Mouse (Mus musculus): Measurements from ENCODE around the gene Smarcc1. TPM values are rescaled to one million over a fixed set of nuclear protein-coding genes. Genes with fewer than 3 reads are reported as not detected.

The Smarcc1 gene
- total and polyA plus RNA-seq, 3 experiments = 35.5 to 488 (median 79.0) TPM

- H3K4me3 ChIP-seq (ENCODE audit: control insufficient read depth in 1 of 2, insufficient read depth in 1 of 2, low read depth in 2 of 2, low read length in 2 of 2) = no peak overlapping the region
- no peaks in the 10 kb centered on the region for H3K27me3 ChIP-seq (ENCODE audit: control insufficient read depth in 1 of 2, insufficient read depth in 2 of 2, low read length in 2 of 2)
- no peaks in the 10 kb centered on the region for H3K79me2 ChIP-seq (ENCODE audit: control insufficient read depth, insufficient read depth, low read length, poor library complexity)
- H3K9me3 ChIP-seq (replicated peaks; ENCODE audit: insufficient read depth, low read length) = no peaks in the 10 kb centered on the region
- no peak for TF ChIP-seq UBTF (IDR thresholded peaks at IDR 0.05; ENCODE audit: borderline replicate concordance, insufficient read depth, low read depth, low read length)
- no peak overlapping the region for H3K27ac ChIP-seq (ENCODE audit: control insufficient read depth, low read depth, low read length)
- H3K36me3 ChIP-seq (ENCODE audit: control insufficient read depth in 1 of 2, insufficient read depth in 2 of 2, low read length in 2 of 2) = peaks cover 0 to 9% of the 10 kb centered on the region in 2 experiments; a peak in 2 of 4 replicates
- H3K9ac ChIP-seq (ENCODE audit: control insufficient read depth, low read depth, low read length, poor library complexity, severe bottlenecking) = no peak overlapping the region
- DNase-seq (ENCODE audit: low read depth, low spot score) = no peak
- no peaks in the 10 kb centered on the region for H3K4me1 ChIP-seq (ENCODE audit: control insufficient read depth in 1 of 2, insufficient read depth in 2 of 2, low read length in 2 of 2)
These were observed 31.8 kb upstream of the Smarcc1 start for GRCm38 (mm10) chr9:110085693-110086092.

DNA sequence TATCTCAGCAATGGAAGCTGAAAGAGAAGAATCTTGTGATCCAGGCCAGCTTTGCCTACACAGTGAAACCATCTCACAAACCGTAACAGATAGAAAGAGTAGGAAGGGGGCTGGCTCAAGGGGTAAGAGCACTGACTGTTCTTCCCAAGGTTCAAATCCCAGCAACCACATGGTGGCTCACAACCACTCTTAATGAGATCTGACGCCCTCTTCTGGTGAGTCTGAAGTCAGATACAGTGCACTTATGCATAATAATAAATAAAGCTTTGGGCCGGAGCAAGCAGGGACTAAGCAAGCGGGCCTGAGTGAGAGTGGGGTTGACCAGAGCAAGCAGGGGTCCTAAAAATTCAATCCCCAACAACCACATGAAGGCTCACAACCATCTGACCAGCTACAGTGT, 24.2 kb upstream of the Smarcc1 start:
- DNase-seq (ENCODE audit: low read depth, low spot score) = peak; percentile 28
- Histone ChIP-seq H3K9me3 (replicated peaks; ENCODE audit: insufficient read depth, low read length) (no peaks in the 10 kb centered on the region), H3K4me1 (ENCODE audit: control insufficient read depth in 1 of 2, insufficient read depth in 2 of 2, low read length in 2 of 2) (no peaks in the 10 kb centered on the region; a peak in 1 of 4 replicates), H3K36me3 (ENCODE audit: control insufficient read depth in 1 of 2, insufficient read depth in 2 of 2, low read length in 2 of 2) (peaks cover 0 to 24% of the 10 kb centered on the region in 2 experiments; a peak in 2 of 4 replicates), H3K9ac (ENCODE audit: control insufficient read depth, low read depth, low read length, poor library complexity, severe bottlenecking) (no peak overlapping the region), H3K27me3 (ENCODE audit: control insufficient read depth in 1 of 2, insufficient read depth in 2 of 2, low read length in 2 of 2) (no peaks in the 10 kb centered on the region), H3K79me2 (ENCODE audit: control insufficient read depth, insufficient read depth, low read length, poor library complexity) (no peaks in the 10 kb centered on the region), H3K27ac (ENCODE audit: control insufficient read depth, low read depth, low read length) (no peak overlapping the region), H3K4me3 (ENCODE audit: control insufficient read depth in 1 of 2, insufficient read depth in 1 of 2, low read depth in 2 of 2, low read length in 2 of 2) (no peak overlapping the region)
- TF ChIP-seq CTCF (IDR thresholded peaks at IDR 0.05 in 2 of 3, conservative IDR thresholded peaks at IDR 0.05 in 1 of 3; ENCODE audit: control insufficient read depth in 1 of 3, insufficient read depth in 1 of 3, low read depth in 2 of 3, low read length in 3 of 3, poor library complexity in 1 of 3, severe bottlenecking in 1 of 3) (peak in 1 of 3 experiments; percentile 43; a peak in 3 of 6 replicates), ZC3H11A (IDR thresholded peaks at IDR 0.05; ENCODE audit: low read depth, low read length) (no peak)

- peaks cover under 1 to 22% of the 10 kb centered on the region in 2 experiments; a peak in 3 of 4 replicates for H3K36me3 ChIP-seq (ENCODE audit: control insufficient read depth in 1 of 2, insufficient read depth in 2 of 2, low read length in 2 of 2)
- DNase-seq (ENCODE audit: low read depth, low spot score) = no peak
- TF ChIP-seq CTCF (IDR thresholded peaks at IDR 0.05 in 2 of 3, conservative IDR thresholded peaks at IDR 0.05 in 1 of 3; ENCODE audit: control insufficient read depth in 1 of 3, insufficient read depth in 1 of 3, low read depth in 2 of 3, low read length in 3 of 3, poor library complexity in 1 of 3, severe bottlenecking in 1 of 3) = peak in 2 of 3 experiments; percentile 17 to 29; a peak in 3 of 6 replicates
- no peak for TF ChIP-seq BHLHE40 (IDR thresholded peaks at IDR 0.05; ENCODE audit: borderline replicate concordance, low read depth, low read length)
- no peak overlapping the region for H3K4me3 ChIP-seq (ENCODE audit: control insufficient read depth in 1 of 2, insufficient read depth in 1 of 2, low read depth in 2 of 2, low read length in 2 of 2)
- no peaks in the 10 kb centered on the region; the same call in 1 of the 2 replicates for H3K79me2 ChIP-seq (ENCODE audit: control insufficient read depth, insufficient read depth, low read length, poor library complexity)
- H3K9ac ChIP-seq (ENCODE audit: control insufficient read depth, low read depth, low read length, poor library complexity, severe bottlenecking) = no peak overlapping the region
- H3K27ac ChIP-seq (ENCODE audit: control insufficient read depth, low read depth, low read length) = no peak overlapping the region
- no peaks in the 10 kb centered on the region for H3K9me3 ChIP-seq (replicated peaks; ENCODE audit: insufficient read depth, low read length)
- H3K4me1 ChIP-seq (ENCODE audit: control insufficient read depth in 1 of 2, insufficient read depth in 2 of 2, low read length in 2 of 2) = no peaks in the 10 kb centered on the region; a peak in 1 of 4 replicates
- H3K27me3 ChIP-seq (ENCODE audit: control insufficient read depth in 1 of 2, insufficient read depth in 2 of 2, low read length in 2 of 2) = no peaks in the 10 kb centered on the region
These were observed 22.7 kb upstream of the Smarcc1 start for GRCm38 (mm10) chr9:110094761-110095160.

DNA sequence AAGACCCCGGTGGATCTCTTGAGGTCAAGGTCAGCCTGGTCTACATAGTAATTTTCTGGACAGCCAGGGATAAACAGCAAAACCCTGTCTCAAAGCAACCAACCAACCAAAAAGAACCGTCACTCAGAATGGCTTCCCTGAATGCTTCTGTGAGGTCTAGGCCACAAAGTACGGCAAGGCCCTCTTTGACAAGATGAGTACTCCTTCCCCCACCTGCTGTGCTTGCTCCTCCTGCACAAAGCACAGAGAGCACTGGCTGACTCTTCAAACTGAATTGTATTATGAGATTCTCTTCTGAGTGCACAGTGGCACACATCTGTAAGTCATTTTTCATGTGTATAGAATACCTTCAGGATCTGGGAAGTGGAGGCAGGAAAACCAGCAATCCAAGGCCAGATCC, 19.7 kb upstream of the Smarcc1 start:
- H3K9ac ChIP-seq (ENCODE audit: control insufficient read depth, low read depth, low read length, poor library complexity, severe bottlenecking) = no peak overlapping the region
- peaks cover 7% of the 10 kb centered on the region for H3K79me2 ChIP-seq (ENCODE audit: control insufficient read depth, insufficient read depth, low read length, poor library complexity)
- H3K4me1 ChIP-seq (ENCODE audit: control insufficient read depth in 1 of 2, insufficient read depth in 2 of 2, low read length in 2 of 2) = no peaks in the 10 kb centered on the region
- no peak for DNase-seq (ENCODE audit: low read depth, low spot score)
- no peak overlapping the region for H3K4me3 ChIP-seq (ENCODE audit: control insufficient read depth in 1 of 2, insufficient read depth in 1 of 2, low read depth in 2 of 2, low read length in 2 of 2)
- no peak overlapping the region for H3K27ac ChIP-seq (ENCODE audit: control insufficient read depth, low read depth, low read length)
- TF ChIP-seq POLR2AphosphoS2 (IDR thresholded peaks at IDR 0.05; ENCODE audit: low read length) (no peak), ZKSCAN1 (IDR thresholded peaks at IDR 0.05; ENCODE audit: low read depth, low read length) (no peak), TBP (IDR thresholded peaks at IDR 0.05; ENCODE audit: low read depth, low read length) (no peak), BHLHE40 (IDR thresholded peaks at IDR 0.05; ENCODE audit: borderline replicate concordance, low read depth, low read length) (no peak), POLR2A (IDR thresholded peaks at IDR 0.05; ENCODE audit: control insufficient read depth in 1 of 2, insufficient read depth in 1 of 2, low read depth in 1 of 2, low read length in 2 of 2, poor library complexity in 1 of 2) (no peak), SIN3A (IDR thresholded peaks at IDR 0.05; ENCODE audit: low read length) (no peak), MEF2A (IDR thresholded peaks at IDR 0.05; ENCODE audit: extremely low read depth, insufficient replicate concordance, low read depth, low read length, poor library complexity, severe bottlenecking) (no peak), MAX (IDR thresholded peaks at IDR 0.05; ENCODE audit: low read length) (no peak), USF1 (IDR thresholded peaks at IDR 0.05; ENCODE audit: low read depth, low read length) (no peak), RAD21 (IDR thresholded peaks at IDR 0.05; ENCODE audit: low read depth, low read length) (no peak), KAT2A (conservative IDR thresholded peaks at IDR 0.05; ENCODE audit: low read depth, low read length) (no peak), E2F4 (IDR thresholded peaks at IDR 0.05; ENCODE audit: borderline replicate concordance, low read depth, low read length) (no peak), MYC (IDR thresholded peaks at IDR 0.05; ENCODE audit: low read depth, low read length) (no peak)
- H3K9me3 ChIP-seq (replicated peaks; ENCODE audit: insufficient read depth, low read length) = no peaks in the 10 kb centered on the region
- H3K27me3 ChIP-seq (ENCODE audit: control insufficient read depth in 1 of 2, insufficient read depth in 2 of 2, low read length in 2 of 2) = no peaks in the 10 kb centered on the region
- H3K36me3 ChIP-seq (ENCODE audit: control insufficient read depth in 1 of 2, insufficient read depth in 2 of 2, low read length in 2 of 2) = peaks cover 6 to 8% of the 10 kb centered on the region in 2 experiments; a peak in 3 of 4 replicates
